Mouse (Mus musculus) bone marrow macrophage, adult 2 months (primary cell): ENCODE results near the gene Dusp12.

Source experiments
- CTCF ChIP-seq: IDR thresholded peaks from 2 replicates; pipeline ENCODE4 v1.5.1; 2012; ENCODE audit warnings: low read depth, mild to moderate bottlenecking, low read length, moderate library complexity
- POLR2A ChIP-seq: IDR thresholded peaks from 2 replicates; pipeline ENCODE4 v1.6.1; 2012; ENCODE audit warnings: mild to moderate bottlenecking, low read depth, low read length, borderline replicate concordance

DNA sequence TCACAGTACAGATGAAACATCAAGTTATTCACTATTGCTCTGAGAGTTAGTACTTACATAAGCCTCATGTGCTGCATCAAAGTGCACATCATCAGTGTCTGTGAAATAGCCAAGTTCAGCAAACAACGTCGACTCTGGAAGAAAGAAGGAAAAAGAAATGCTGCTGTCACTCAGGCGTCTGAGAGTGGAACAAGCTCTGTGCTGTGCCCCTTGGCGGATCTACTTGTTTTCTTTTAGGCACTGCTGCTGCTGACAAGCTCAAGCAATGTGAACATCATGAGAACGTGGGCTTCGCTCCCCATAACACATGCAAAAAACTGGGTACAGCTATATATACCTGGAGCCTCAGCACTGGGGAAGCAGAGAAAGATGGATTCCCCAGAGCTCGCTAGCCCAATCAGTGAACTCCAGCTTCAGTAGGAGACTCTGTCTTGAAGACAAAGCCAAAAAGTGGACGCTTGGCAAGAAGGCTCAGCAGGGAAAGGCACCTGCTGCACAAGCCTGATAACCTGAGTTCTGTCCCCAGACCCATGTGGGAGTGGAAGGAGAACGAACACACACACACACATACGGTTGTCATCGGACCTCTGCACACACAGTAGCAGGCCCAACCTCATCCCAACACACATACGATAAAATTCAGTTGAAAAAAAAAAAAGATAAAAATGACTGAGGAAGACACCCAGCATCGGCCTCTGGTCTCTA is 30.1 kb downstream of the Dusp12 start:
- TF ChIP-seq CTCF (no peak), POLR2A (no peak)
